Mouse (Mus musculus): ENCODE results near the gene Tnfrsf13b. TPM values are rescaled to one million over a fixed set of nuclear protein-coding genes. Genes with fewer than 3 reads are reported as not detected.

Tnfrsf13b gene
- 1 to 10 TPM in 1 of 2 experiments, under 1 TPM in 1; 0.40 to 1.1 TPM for total RNA-seq (2021)
- long read RNA-seq, experiment 1, partial matches to known transcripts: 0 of 3 reads
- long read RNA-seq, experiment 1, other reads (novel, unspliced or antisense): 0 of 3 reads
- long read RNA-seq, experiment 2: 0 reads

DNA sequence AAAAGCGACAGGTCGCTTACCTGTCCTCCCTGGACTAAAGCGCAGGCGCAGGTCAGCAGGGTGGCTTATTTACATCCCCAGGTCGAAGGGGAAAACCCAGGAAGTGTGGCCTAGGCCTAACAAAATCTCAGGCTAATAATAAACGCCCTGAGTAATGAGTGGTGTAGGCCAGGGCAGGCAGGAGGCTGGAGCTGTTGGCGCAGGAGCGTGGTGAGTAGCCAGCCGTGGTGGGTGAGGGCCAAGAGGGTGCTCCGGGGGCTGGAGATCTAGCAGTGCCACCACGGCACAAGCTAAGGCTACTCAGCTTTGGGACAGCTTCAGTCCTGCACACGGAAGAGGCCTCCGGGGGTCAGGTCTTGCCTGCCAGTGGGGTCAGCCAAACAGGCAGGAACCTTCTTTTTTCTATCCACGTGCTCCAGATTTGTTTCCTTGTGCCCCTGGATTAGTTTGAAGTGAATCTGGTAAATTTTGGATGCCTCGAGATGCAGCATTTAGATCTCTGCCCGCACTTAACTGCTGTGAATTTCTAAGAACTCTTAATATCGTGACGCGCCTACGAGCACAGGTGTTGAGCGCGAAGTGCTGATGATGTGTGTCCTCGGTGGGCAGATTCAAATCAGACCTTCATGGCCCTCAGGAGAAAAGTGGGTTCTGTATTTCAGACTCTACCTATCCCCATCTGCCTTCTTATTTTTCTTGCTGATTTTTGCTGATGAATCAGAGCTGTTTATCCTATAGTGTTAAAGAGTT is at the start of gene Tnfrsf13b:
TSS of gene Tnfrsf13b (plus strand) at position 150 of the 750 bp plus-strand sequence.
- DNase-seq: no peak

GRCm38 (mm10) chr11:61081624-61082023 is 44.9 kb upstream of the Tnfrsf13b start:
- DNase-seq: no peak

DNA sequence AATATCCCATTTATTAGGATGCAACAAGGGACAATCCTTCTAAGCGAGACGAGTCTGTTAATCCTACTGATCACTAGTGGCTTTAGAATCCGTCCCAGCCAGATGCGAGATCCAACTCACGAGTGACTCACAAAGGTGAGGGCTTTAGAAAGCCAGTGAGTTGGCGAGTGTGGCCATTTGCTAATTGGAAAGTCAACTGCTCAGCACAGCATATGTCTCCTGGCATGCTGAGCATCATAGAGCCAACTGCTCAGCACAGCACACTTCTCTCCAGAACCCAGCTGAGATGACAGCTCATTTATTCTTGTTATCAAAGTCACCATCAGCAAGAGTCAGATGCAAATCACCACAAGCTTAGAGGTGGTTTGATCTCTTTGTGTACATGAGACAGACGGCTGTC is 36.4 kb upstream of the Tnfrsf13b start:
- no peak for DNase-seq

DNA sequence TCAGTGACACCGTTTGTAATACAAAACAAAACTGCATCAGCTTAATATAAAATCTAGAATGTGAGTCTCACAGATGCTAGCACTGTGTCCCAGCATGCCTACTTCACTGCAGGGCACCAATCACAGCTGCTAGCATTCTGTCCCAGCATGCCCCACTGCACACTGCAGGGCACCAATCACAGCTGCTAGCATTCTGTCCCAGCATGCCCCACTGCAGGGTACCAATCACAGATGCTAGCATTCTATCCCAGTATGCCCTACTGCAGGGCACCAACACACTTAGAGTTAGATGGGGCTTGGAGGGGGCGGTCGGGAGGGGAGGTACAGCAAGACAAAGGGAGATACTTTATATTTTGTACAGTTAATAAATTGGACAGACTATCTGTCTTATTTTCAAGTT is 35.4 kb upstream of the Tnfrsf13b start:
- DNase-seq: no peak

GRCm38 (mm10) chr11:61091642-61092262 is 34.8 kb upstream of the Tnfrsf13b start:
- DNase-seq: peak; percentile 77 to 79

- DNase-seq: no peak
Observed at GRCm38 (mm10) chr11:61098046-61098445, 28.5 kb upstream of the Tnfrsf13b start.

GRCm38 (mm10) chr11:61102397-61103339 is 23.9 kb upstream of the Tnfrsf13b start:
- no peak for DNase-seq

GRCm38 (mm10) chr11:61104241-61104901 is 22.2 kb upstream of the Tnfrsf13b start:
- DNase-seq: peak; percentile 91 to 94

DNA sequence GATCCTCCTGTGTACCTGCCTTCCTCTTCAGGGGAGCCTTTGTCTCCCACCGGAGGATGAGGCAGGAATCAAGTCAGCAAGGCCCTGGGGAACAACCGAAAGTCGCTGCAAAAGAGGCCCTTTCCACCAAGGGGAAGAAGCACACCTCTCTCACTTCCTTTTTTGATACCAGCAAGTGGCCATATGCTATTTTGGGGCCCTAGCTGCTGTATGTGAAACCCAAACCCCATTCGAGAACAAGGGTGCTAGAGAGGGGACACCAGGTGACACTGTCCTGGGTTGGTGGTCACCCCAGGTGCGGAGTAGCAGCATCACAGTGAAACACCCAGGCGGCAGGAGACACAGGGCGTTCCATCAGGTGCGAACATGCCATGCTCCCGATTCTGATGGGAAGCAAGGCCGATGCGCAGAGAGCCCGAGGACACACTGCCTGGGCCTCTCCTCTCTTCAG is 17.6 kb upstream of the Tnfrsf13b start:
- DNase-seq: no peak

DNA sequence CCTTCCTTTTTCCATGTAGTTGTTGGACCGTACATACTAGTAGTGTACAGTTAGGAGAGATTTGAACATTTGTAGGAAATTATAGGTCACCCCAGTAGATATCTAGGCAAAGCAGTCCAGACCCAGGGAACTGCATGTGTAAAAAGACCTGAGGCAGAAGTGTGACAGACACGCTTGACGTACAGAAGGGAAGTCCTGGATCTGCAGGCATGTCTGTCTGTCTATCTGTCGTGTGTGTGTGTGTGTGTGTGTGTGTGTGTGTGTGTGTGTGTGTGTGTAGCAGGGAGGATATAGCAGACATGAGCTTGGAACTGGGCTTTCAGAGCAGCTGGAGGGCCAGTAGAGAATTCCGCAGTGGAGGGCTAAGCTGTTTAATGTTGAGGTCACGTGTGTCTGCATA is 16.8 kb upstream of the Tnfrsf13b start:
- DNase-seq: no peak

GRCm38 (mm10) chr11:61110113-61110512 is 16.4 kb upstream of the Tnfrsf13b start:
- no peak for DNase-seq

DNA sequence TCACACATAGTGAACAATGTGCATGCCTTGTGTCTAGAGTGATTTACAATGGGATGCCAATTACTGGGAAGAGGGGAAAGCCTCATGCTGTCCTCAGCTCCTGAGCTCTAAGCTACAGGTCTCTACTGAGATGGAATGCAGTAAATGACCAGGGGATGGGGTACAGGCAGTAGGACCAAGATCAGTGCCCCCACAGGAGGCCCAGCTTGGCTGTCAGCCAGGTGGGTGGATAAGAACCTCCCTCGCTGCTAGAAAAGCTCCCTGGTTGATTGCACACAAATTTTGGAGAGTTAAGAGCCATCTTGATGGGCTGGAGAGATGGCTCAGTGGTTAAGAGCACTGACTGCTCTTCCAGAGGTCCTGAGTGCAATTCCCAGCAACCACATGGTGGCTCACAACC is 15.6 kb upstream of the Tnfrsf13b start:
- no peak for DNase-seq

DNA sequence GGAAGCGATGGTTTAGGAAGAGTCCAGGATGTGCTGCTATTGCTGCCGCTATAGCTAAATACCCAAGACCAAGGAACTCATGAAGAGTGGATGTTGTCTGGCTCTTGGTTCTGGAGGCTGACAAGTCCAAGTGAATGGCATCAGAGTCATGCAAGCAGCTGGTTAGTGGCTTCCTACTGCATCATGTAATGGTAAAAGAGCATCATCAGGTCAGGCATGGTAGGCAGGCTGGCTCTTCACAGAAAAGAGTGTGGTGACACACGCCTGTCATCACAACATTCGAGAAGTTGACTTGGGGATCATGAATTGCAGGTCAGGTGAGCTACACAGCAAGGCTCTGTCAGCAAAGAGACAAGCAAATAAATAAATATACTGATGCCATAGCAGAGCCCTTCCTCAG is 15.1 kb upstream of the Tnfrsf13b start:
- DNase-seq: no peak

DNA sequence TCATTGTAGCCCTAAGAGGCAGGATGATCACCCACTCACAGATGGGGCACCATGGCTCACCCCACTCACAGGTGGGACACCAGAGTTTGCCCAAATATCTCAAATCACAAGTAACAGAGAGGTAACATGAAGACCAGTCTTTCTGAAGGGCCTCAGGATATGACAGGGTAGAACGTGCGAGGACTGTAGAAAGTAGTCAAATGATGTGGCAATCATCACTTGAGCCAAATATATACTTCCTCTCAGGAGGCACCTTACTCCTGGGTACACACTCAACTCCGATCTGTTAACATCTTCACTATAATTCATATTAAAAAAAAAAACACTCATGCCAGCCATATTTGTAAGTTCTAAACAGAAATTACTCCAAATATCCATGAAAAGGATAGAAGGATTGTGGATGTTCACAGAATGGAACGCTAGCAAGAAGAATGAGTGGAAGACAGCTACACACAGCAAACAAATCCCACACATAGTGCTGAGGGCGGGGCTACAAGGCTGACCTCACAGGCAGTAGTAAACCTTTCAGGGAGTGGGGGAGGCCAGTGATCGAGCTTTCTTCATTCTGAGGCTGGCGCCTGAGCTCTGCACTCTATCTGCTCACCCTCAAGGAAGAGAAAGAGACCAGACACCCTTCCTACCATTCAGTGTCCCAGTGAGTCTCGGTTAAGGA is 14.1 kb upstream of the Tnfrsf13b start:
- no peak for DNase-seq

- DNase-seq: peak in 1 of 2 experiments; percentile 11
Observed at GRCm38 (mm10) chr11:61116226-61116625, 10.3 kb upstream of the Tnfrsf13b start.

DNA sequence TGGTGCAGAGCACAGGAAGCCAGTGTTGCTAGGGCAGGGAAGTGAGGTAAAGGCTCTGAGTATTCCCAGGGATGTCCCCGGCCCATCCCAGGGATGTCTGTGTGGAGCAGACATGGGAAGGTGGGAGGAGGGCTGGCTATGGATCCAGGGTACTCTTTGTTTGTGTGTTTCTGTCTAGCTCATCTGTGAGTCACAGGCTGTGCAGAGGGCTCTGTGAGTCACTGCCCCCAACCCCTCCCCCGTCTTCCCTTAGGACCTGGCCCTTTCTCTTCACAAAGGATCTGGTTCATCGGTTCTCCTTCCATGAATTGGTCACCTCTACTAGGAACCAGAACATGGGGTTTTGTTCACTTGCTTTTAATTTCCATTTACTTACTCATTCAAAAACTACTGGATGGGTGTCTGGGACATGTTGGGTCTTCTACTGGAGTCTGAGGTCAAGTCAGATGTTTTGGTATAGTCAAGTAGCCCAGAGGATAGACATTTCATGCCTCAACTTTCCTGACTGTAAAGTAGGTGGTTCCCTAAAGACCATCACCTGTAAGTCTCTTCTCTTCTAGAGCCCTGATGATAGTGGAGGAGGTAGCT is 6.5 kb upstream of the Tnfrsf13b start:
- DNase-seq: peak; percentile 8 to 58

DNA sequence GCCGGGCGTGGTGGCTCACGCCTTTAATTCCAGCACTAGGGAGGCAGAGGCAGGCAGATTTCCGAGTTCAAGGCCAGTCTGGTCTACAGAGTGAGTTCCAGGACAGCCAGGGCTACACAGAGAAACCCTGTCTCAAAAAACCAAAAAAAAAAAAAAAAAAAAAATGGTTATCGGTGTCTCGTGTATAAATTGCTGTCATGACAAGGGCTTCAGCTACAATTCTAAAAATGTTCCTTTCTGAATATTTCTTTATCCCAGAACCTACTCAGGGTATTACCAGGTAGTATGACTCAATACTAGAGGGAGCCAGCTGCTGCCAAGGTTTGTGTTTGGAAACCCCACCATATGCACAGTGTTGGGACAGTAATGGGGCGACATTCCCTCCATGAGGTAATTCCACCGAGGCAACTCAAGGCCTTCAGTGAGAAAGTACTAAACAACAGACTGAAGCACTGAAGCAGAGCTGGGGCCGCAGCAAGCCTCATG is 4.2 kb upstream of the Tnfrsf13b start:
- no peak for DNase-seq

DNA sequence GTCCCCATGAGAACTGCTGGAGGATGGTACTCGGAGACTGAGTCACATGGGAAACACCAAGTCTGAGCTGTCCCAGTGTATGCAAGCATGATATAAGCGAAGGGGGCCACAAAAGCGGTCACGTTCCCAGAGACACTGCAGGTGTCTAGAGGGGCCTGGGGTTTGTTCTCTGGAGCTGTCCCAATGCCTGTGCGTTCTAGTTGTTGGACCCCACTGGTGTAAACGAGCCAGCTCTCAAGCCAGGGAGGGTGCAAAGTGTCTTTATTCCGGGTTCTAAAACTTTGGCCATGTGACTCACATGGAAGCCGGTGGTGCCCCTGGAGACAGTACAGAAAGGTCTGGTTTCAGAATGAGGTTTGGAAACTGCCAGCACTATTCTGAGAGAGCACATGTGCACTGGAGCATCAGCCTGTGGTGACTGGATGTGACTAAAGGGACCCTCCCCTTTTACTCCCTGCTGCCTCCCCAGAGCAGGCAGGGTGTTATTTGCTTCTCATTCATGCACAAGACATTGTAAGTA is 3.7 kb upstream of the Tnfrsf13b start:
- no peak for DNase-seq

DNA sequence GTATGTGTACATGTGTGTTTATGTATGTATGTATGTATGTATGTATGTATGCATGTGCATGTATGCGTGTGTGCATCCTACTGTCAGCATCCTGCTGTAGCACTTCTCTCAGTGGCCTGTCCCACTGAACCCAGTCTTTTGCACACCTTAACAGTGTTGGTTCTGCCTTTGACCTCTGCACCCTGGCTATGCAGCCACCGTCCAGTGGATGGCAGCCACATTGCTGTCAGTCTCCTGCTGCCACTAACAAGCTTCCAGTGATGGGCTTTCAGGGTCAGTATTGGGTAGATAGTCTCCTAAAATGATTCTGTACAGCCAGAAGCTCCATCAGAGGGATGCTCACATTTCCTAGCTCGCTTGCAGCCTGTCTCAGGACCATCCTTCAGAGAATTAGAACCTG is 2.7 kb upstream of the Tnfrsf13b start:
- no peak for DNase-seq

- DNase-seq: no peak
Observed at GRCm38 (mm10) chr11:61125970-61126369, 585 bp upstream of the Tnfrsf13b start.

Measured in adrenal gland, postnatal 36 days (tissue).